Mouse (Mus musculus) lung, postnatal 36 days (tissue): Measurements from ENCODE around the gene Cdk8.

ENCODE experiments used
- DNase-seq: peaks from one replicate; pipeline ENCODE4 v3.0.0; 2022; ENCODE audit warnings: mixed read lengths

Cdk8 gene

DNA sequence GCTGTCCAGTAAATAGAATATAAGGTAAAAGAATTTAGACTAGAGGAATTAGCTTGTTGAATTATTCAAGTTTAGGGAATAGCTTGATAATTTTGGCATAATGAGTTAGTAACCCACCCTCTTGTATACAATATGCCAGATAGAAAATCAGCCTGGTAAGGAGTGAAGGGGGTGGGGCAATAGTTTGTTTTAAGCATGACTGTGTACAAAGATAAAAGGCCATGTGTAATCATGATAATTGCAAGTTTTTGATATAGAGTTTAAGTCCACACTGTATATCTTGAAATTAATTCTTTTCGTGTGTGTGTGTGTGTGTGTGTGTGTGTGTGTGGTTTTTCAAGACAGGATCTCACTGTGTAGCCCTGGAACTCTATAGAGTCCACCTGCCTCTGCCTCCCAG is 3.3 kb downstream of the Cdk8 start:
- no peak for DNase-seq

DNA sequence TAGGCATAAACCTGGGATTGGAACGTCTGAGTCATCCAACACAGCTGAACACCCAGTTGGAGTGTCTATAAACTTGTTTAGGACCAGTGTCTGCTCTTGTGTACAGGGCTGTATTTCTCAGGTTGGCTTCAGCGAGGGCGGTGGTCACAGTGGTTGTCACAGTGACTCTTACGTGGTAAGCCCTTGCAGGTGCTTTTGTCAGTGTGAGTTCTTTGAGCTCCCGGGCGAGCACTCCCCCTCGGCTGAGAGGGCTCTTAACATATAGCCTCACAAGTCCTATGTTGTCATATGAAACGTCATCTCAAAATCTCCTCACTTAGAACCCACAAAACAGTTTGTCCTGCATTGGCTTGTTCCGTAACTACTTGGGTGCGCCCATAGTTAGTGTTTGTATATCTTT is 7.2 kb downstream of the Cdk8 start:
- no peak for DNase-seq

DNA sequence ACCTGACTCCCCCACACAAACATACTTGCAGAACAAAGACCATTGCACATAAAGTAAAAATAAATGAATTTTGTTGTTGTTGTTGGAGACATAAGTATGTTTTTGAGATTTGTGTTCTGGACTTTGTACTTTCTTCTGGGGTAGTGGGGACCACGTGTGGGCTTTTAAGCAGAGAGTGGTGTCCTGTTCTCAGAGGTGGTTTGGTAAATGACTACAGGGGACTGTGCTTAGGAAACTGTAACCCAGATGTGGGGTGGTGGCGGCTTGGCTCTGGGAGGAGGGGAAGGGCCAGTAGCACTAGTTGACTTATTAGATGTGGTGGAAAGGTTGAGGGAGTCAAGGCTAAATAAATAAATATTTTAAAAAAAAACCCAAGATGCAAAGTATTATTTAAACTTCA is 9.7 kb downstream of the Cdk8 start:
- DNase-seq = no peak

DNA sequence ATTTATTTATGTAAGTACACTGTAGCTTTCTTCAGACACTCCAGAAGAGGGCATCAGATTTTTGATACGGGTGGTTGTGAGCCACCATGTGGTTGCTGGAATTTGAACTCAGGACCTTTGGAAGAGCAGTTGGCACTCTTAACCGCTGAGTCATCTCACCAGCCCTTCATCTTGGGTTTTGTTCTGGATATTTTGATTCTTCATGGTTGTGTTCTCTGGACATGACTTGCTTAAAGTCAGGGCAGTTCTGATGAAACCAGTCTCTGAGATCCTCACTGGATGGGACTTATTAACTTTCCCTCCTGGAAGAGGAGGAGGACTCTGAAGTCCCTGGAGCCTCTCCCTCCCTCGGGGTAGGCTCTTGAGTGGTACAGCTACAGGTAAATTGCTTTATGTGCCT is 10.2 kb downstream of the Cdk8 start:
- DNase-seq = no peak

DNA sequence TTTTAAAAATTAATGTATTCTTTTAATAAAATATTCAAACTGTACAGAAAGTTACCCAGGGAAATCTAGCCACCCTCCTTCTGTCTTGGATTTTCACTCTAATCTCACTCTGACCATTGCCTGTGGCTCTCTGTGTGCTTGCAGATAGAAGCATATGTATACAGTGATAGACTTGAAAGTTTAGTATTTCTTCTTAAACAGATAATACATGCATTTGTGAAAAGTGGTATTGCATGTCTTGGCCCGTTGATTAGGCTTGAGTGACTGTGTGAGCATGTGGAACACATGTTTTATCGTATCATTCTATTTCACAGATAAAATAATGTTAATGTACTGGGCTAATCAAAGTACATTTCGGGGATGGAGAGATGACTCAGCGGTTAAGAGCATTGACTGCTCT is 14.2 kb downstream of the Cdk8 start:
- no peak for DNase-seq

DNA sequence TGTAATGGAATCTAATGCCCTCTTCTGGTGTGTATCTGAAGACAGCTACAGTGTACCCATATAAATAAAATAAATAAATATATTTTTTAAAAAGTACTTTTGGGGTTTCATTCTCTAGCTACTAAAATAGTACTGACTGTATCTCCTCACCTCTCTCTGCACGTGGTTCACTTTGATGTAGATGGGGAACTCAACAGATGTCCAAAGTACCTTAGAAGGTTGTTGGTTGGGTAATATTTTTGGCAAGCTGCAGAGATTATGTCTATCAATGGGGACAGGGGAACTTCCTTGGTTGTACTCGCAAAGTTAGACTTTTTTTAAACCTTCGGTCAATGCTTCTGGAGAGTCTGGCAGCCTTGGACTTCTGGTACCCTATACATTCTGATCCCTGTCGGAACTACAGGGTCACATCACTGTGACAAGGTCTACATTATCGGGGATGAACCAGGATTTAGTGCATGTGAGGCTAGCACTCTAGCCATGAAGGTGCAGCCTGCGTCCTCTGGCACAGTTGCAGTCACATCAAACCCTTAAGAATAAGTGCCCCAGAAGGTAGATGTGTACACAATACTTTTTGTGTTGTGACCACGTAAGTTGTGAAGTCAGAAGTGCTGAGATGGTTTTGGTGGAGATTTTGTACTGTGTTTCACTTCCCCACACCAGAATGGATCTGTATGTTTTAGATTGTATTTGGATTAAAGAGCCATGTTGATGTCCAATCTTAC is 14.8 kb downstream of the Cdk8 start:
- no peak for DNase-seq

DNA sequence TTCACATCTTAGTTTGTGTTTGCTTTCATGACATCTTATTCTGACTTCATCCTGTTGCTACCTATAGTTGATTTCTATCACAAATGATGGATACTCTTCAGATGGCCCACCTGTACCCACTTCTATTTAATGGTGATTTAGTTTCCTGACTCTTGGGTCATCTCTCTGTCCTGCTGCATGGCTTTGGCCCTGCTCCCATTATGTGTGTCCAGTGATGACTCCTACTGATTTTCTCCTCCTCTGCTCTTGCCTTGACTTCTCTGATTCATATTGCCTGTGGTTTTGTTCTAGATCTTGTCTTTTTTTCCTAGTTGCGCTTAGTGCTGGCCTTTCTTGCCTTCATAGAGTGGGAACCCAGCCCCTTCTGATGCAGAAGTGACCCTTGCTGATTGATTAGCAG is 15.4 kb downstream of the Cdk8 start:
- DNase-seq = no peak

DNA sequence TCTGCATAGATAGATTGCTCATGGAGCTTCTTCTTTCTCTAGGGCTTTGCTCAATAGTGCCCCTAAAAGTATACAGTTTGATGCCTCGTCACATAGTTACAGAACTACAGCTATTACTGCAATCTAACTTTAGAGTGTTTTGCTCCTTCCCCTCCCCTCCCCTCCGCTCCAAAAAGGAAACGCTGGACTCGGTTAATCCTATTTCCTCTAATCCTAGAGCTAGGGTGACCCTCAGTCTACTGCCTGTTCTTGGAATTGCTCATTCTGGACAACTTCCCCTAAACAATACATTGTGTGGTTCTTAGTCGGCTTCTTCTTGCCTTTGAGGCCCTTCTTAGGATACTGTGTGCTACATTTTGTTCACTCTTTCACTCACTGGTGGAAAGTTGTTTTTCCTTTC is 16.7 kb downstream of the Cdk8 start:
- no peak for DNase-seq

DNA sequence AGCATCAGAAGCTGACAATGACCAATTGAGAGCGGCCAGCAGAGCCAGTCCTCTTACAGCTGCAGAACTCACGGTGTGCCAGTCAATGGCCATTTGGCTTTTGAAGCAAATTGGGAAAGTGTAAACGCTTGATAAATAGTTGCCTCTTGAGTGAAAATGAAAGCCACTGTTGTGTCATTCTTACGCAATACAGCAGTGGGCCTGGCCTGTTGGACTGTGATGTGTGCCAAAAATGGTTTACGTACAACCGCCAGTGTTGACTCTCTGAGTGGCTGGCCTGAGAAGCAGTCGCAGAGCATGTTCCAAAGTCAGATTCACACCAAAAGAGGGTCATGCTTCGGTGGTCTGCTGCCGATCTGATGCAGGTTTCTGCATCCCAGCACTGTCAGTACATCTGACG is 17.7 kb downstream of the Cdk8 start:
- peak; percentile 83 for DNase-seq

DNA sequence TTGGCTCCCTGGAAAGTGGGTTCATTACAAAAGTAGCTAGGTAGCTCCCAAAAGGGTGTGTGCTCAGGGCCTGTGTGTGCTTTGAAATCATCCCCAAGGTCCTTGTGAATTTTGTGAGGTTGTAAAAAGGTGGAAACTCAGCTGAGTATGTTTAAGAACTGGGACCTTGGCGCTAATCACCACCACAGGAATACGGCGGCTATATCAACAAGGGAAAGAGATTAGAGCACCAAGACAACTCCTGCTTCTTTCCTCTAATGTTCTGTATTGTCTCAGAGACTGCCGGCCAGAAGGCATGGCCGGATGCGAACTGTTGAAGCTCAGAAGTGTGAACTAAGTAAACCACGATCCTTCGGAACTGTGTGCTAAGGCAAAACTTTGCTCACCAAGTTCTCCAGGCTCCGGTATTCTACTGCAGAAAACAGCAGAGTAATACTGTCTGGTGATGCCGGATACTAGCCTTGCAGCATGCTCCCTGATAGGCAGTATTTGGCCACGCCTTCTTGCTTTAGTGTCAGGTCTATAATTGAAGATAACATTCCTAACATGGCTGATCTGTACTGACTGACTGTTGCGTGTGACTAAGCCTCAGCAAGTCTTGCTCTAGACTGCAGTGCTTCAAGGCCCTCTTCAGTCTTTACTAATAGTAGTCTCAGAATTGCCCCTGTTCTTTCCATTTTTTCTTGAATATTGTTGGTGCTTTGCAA is 19.5 kb downstream of the Cdk8 start:
- DNase-seq = no peak

DNA sequence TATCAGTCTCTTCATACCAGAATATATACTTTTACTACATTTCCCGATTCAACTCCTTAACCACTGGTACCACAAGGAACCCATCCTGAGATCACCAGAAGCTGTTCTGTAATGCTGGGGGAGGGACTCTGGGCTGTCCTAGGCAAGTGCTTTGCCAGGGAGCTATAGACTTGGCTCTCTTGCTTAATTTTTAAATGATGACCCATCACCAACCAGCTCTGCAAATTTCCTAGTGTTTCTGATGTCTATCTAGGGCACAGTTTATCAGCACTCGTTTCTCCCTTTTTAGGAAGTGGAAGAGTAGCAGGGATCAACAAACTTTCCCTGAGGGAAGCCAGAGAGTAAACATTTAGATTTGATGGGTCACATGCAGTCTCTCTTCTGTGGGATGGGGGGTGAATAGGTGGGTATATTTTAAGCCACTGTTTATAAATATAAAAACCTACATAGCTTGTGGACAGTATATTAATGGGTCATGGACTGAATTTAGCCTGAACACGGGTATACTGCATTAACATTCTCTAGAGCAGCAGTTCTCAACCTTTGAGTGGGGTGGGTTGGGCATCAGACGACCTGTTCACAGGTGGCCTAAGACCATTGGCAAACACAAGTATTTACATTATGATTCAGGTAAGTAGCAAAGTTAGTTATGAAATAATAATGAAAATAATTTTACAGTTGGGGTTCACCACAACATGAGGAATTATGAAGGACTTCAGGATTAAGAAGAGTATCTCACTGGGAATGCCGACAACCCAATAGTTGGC is 20.8 kb downstream of the Cdk8 start:
- peak; percentile 50 for DNase-seq

DNA sequence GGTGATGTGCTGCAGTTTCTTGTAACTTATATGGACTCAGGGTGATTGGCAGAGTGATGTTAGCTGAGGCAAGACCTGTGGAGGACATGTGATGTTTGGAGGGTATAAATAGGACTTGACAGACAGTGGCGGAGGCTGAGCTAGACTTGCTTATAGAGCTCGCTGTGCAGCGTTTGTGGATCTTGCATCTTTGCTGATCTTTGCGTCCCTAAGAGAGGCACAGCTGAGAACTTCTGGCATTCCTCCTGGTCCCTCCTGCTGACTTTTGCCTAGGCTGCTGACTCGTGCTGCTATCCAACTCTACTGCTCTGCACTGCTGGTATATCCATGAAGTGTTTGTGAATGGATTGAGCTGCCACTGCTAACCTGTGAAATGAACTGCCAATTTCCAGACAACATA is 22.6 kb downstream of the Cdk8 start:
- no peak for DNase-seq

DNA sequence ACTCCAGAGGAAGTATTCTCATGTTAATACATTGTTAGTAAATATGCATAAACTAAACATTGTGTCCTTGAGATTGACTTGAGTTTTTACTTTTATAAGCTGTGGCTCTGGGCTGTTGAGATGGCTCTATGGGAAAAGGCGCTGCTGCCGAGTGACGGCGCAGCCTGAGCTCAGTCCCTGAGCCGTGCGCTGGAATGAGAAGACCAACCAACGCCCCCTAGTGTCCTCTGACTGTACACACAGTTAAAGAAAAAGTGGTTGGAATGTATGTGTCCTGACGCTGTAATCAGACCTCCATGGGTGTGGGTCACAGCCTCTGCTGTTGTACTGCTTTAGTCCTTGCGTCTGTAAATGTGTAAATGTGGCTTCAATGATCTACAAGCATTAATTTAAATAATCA is 29.0 kb downstream of the Cdk8 start:
- DNase-seq = peak; percentile 52

DNA sequence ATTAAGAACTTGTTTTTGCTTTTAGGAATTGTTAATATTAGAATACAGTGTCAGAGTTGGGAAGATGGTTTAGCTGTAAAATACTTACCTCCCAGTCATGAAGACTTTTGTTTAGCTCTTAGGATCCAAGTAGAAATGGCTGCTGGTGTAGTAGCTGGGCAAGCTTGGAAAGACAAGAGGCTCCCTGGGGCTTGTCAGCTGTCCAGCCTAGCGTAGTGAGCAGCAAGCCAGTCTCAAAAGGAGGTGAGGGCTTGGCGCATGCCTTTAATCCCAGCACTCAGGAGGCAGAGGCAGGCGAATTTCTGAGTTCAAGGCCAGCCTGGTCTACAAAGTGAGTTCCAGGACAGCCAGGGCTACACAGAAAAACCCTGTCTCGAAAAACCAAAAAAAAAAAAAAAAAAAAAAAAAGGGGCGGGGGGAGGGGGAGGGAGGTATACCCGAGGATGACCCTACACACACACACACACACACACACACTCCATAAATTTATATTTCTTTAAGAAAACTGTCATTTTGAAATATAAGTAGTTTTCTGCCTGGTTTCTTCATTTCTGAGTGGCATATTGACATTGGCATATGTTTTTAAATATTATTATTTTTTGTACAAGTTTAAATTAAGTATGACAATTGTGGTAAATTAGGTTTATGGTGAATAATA is 35.0 kb downstream of the Cdk8 start:
- DNase-seq = no peak

DNA sequence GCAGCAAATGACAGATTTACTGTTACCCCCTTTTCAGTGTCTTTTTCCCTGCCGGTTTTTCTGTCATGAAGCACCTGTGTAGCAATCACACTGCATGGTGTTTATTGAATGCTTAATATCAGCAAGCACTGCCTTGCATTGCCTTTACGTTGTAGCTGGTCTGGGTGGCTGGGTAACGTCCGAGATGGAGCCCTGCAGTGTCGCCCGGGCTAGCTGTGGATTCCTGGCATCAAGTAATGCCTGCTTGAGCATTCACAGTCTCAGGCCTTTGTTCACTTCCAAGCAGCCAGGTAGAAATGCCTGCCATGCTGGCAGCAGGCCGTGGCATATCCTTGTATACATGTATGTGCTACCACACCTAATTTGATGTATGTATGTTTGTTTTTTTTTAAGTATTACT is 36.7 kb downstream of the Cdk8 start:
- no peak for DNase-seq

DNA sequence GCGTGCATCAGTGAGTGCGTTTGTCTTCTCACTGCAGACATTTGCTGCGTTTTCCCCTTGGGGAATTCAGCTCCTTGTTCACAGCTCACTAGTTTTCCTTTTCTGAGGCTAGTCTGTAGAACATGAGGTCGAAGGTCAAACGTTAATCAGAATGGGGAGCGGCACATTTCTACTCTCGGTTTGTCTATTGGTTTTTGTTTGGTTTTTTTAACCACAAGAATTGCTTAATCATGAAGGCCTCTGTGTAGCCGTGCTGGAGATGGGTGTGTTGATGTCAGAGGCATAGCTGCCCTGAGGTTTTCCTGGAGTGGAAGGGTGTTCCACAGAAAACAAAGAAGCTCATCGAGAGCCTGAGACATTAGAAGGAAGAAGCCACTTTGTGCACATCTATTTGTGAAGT is 39.6 kb downstream of the Cdk8 start:
- DNase-seq = no peak

DNA sequence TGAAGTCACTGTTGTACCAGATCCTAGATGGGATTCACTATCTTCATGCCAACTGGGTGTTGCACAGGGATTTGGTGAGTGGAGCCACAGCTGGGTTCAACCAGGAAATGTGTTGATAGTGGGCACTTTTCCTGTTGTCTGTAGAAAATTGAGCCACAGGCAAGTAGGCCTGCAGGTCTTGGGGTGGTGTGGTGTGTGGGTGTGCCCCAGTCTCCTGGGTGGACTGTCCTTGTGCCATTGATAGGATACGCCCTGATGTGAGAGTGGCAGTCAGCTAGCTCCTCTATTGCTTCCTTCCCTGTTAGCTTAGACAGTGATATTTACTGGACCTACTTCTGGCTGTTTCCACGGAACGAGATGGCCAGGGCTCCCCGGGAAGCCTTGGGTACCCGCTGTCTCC is 40.6 kb downstream of the Cdk8 start:
- DNase-seq = no peak

DNA sequence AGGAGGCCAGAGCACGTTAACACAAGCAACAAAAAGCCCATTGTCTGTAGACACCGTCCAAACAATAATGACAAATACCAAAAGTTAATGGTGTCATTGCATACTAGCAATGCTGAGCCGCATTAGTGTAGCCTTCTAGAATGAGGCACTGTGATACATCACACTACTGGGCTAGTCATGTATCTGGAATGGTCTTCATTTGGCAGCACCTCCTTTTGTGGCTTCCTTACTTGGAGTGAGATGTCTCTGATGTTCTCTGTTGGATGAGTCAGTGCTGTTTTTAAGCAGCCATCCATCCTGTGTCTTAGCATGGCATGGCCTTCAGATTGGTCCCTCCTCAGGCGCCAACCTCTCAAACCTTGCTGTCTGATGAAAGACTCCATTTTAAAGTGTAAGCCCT is 42.1 kb downstream of the Cdk8 start:
- no peak for DNase-seq

DNA sequence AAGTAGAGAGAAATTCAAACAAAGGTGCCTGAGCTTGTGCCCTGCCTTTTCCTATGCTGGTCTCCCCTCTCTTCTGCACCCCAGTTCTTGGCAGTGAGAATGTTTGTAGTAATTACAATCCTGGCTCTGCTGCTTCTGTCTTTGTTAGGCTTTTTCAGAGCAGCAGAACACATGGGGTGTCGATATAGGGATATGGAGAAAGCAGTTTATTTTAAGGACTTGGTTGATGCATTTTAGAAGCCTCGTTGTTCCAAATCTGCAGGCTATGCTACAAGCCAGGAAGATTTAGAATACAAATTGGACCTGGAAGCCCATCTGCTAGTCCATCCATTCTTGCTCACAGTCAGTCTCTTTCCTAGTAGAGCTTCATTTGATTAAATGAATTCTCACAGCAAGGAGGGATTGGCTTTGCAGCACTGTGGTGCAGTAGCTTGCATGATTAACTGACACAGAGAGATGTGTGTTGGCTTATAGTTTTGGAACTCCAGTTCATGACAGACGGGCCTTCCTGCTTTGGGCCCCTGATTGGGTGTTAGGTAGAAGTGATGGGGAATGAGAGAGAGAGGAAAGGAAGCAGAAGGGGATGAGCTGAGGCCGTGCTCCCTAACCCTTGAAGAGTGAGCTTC is 43.5 kb downstream of the Cdk8 start:
- no peak for DNase-seq

DNA sequence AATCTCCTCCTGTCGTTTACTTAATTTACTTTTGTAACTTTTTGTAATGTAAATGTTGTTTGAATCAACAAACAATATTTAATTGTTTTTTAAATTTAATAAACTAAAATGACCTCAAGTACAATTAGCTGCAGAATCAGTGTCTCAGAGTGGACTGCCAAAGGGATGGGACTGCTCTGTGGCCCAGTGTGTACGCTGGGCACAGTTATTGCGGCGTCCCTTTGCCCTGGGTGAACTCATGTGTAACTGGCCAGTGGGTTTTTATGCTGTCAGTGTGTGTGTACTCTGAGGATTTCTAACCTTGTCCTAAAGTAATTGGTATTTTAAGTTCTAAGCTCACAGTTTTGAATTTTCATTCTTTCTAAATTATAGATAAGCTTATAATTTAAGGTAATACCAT is 46.5 kb downstream of the Cdk8 start:
- no peak for DNase-seq

DNA sequence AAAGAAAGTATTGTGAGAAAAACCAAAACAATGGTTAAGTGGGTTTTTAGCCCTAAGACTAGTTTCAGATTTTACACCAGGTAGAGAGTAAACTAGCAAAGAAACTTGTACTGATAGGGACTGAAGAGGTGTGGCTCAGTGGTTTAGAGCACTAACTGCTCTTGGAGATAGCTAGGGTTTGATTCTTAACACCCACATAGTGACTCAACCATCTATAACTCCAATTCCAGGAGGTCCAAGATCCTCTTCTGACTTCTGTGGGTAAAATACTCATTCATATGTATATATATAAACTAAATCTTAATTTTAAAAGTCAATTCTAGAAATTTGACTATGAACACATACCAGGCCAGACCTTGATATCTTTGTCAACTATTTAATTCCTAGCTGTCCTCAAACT is 49.0 kb downstream of the Cdk8 start:
- no peak for DNase-seq

DNA sequence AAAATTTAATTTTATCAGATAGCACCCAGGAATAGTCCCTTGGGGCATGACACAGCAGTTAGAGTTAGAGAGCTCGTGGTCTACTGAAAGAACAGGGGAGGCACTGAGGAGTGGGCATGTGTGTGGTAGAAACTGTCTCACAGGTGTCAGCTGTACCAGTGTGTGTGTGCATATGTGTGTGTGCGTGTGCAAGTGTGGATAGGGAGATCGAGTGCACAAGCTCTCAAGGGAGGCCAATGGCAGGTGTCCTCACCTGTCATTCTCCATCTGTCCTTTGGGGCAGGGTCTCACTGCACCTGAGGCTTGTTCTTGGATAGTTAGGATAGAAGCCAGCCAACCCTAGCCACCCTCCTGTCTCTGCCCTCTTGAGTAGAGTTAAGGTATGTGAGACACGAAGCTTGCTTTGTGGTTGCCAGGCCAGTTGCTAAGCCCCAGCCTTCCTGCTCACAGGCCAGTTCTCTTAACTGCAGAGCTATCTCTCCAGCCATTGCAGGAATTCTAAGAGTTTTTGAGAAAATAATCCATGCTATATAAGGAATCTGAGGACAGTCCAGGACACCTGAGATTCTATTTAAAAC is 50.3 kb downstream of the Cdk8 start:
- no peak for DNase-seq
